23 mouse cellular contexts compared by ENCODE assay signal in the genomic region with DNA sequence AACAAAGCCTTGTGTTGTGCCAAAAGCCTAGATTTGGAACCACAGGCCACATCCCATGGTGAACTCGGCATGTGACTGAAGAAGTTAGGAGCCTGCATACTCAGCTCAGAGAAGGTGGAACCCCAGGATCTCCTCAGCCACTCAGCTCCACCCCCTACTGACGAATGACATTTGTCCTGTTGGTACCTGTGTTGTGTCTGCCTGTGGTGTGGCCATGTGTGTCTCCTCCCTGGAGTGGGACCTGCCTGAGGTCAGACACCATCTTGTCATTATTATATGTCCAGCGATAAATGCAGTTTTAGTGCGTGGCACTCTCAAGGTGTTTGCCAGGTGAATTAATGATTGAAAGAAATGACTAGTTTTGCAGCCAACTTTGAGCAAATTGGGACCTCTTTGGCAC.
"Had no signal": no experiment of that assay in that cellular context is flagged by ENCODE, and none has a peak within 500 bp of the region (broad histone marks: within the 10 kb centered on the region; RNA-seq: fewer than 3 reads in every experiment).

No protein-coding gene starts in this region.

- H3K27ac ChIP-seq: embryonic facial prominence, embryonic 10.5 days; embryonic facial prominence, embryonic 12.5 days; embryonic facial prominence, embryonic 13.5 days; embryonic facial prominence, embryonic 15.5 days; forebrain, embryonic 10.5 days; forebrain, embryonic 12.5 days; forebrain, embryonic 13.5 days; forebrain, embryonic 15.5 days; gastrocnemius, adult 2 months; heart, adult 2 months; heart, embryonic 10.5 days had no signal

- DNase-seq: embryo, embryonic 11 days; forebrain, postnatal 0 days; gastrocnemius, adult 2 months; gastrocnemius, postnatal 10 days; gastrocnemius, postnatal 14 days; gastrocnemius, postnatal 25 days; gastrocnemius, postnatal 36 days; heart, adult 11 months; heart, adult 18-20 months; heart, adult 2 months had no signal

- ATAC-seq: forebrain, embryonic 13.5 days; forebrain, embryonic 14.5 days; forebrain, embryonic 15.5 days; forebrain, embryonic 16.5 days; forebrain, postnatal 0 days had no signal

- H3K27me3 ChIP-seq: embryonic facial prominence, embryonic 13.5 days; embryonic facial prominence, embryonic 15.5 days; forebrain, embryonic 12.5 days; forebrain, embryonic 13.5 days; forebrain, embryonic 15.5 days had no signal

- H3K4me1 ChIP-seq: embryonic facial prominence, embryonic 15.5 days had no signal

- H3K4me3 ChIP-seq: embryonic facial prominence, embryonic 10.5 days; embryonic facial prominence, embryonic 12.5 days; embryonic facial prominence, embryonic 13.5 days; embryonic facial prominence, embryonic 15.5 days; erythroblast, embryonic 14.5 days; forebrain, embryonic 10.5 days; forebrain, embryonic 12.5 days; forebrain, embryonic 13.5 days; forebrain, embryonic 15.5 days; gastrocnemius, adult 2 months; heart, adult 2 months; heart, embryonic 10.5 days; heart, embryonic 12.5 days had no signal
